Mouse (Mus musculus): Measurements from ENCODE around the gene Grb14.

Gene Grb14

GRCm38 (mm10) chr2:65024887-65025286, at the start of gene Grb14:
TSS of gene Grb14 (minus strand) at chr2:65024987.
- DNase-seq (ENCODE audit: low read depth, low spot score) = no peak

GRCm38 (mm10) chr2:65072205-65072604, 47.4 kb upstream of the Grb14 start:
- DNase-seq (ENCODE audit: low read depth, low spot score) = no peak

GRCm38 (mm10) chr2:65053764-65054163, 29.0 kb upstream of the Grb14 start:
- no peak for DNase-seq (ENCODE audit: low read depth, low spot score)

GRCm38 (mm10) chr2:65052191-65053012, 27.6 kb upstream of the Grb14 start:
- DNase-seq (ENCODE audit: low read depth, low spot score) = no peak

GRCm38 (mm10) chr2:65050776-65051175, 26.0 kb upstream of the Grb14 start:
- DNase-seq (ENCODE audit: low read depth, low spot score) = no peak

GRCm38 (mm10) chr2:65048234-65049017, 23.6 kb upstream of the Grb14 start:
- no peak for DNase-seq (ENCODE audit: low read depth, low spot score)

- DNase-seq (ENCODE audit: low read depth, low spot score) = no peak
Observed at GRCm38 (mm10) chr2:65038164-65038563, 13.4 kb upstream of the Grb14 start.

- DNase-seq (ENCODE audit: low read depth, low spot score) = no peak
Observed at GRCm38 (mm10) chr2:65037546-65037945, 12.8 kb upstream of the Grb14 start.

- DNase-seq (ENCODE audit: low read depth, low spot score) = peak; percentile 24
Observed at GRCm38 (mm10) chr2:65022363-65023240, 2.2 kb downstream of the Grb14 start.

GRCm38 (mm10) chr2:65021691-65022362, 3.0 kb downstream of the Grb14 start:
- no peak for DNase-seq (ENCODE audit: low read depth, low spot score)

GRCm38 (mm10) chr2:65017375-65017774, 7.4 kb downstream of the Grb14 start:
- DNase-seq (ENCODE audit: low read depth, low spot score) = no peak

GRCm38 (mm10) chr2:65014552-65014951, 10.2 kb downstream of the Grb14 start:
- DNase-seq (ENCODE audit: low read depth, low spot score) = no peak

- no peak for DNase-seq (ENCODE audit: low read depth, low spot score)
Observed at GRCm38 (mm10) chr2:65010105-65010504, 14.7 kb downstream of the Grb14 start.

- DNase-seq (ENCODE audit: low read depth, low spot score) = no peak
Observed at GRCm38 (mm10) chr2:65007396-65007795, 17.4 kb downstream of the Grb14 start.

GRCm38 (mm10) chr2:65005044-65005443, 19.7 kb downstream of the Grb14 start:
- no peak for DNase-seq (ENCODE audit: low read depth, low spot score)

- no peak for DNase-seq (ENCODE audit: low read depth, low spot score)
Observed at GRCm38 (mm10) chr2:65003433-65003832, 21.4 kb downstream of the Grb14 start.

GRCm38 (mm10) chr2:65002631-65003030, 22.2 kb downstream of the Grb14 start:
- no peak for DNase-seq (ENCODE audit: low read depth, low spot score)

GRCm38 (mm10) chr2:64995048-64995447, 29.7 kb downstream of the Grb14 start:
- DNase-seq (ENCODE audit: low read depth, low spot score) = no peak

- no peak for DNase-seq (ENCODE audit: low read depth, low spot score)
Observed at GRCm38 (mm10) chr2:64989426-64990187, 35.2 kb downstream of the Grb14 start.

GRCm38 (mm10) chr2:64987782-64988181, 37.0 kb downstream of the Grb14 start:
- no peak for DNase-seq (ENCODE audit: low read depth, low spot score)

Measured in brain, embryonic 18.5 days (tissue).